Mouse (Mus musculus): Measurements from ENCODE around the gene Pdzrn3. TPM values are rescaled to one million over a fixed set of nuclear protein-coding genes. Genes with fewer than 3 reads are reported as not detected.
A peak's percentile ranks its signal among the peaks of the same experiment; 100 is the strongest.

The Pdzrn3 gene
- polyA plus RNA-seq, 1 experiment from 2014 or later = 16.5 TPM

DNA sequence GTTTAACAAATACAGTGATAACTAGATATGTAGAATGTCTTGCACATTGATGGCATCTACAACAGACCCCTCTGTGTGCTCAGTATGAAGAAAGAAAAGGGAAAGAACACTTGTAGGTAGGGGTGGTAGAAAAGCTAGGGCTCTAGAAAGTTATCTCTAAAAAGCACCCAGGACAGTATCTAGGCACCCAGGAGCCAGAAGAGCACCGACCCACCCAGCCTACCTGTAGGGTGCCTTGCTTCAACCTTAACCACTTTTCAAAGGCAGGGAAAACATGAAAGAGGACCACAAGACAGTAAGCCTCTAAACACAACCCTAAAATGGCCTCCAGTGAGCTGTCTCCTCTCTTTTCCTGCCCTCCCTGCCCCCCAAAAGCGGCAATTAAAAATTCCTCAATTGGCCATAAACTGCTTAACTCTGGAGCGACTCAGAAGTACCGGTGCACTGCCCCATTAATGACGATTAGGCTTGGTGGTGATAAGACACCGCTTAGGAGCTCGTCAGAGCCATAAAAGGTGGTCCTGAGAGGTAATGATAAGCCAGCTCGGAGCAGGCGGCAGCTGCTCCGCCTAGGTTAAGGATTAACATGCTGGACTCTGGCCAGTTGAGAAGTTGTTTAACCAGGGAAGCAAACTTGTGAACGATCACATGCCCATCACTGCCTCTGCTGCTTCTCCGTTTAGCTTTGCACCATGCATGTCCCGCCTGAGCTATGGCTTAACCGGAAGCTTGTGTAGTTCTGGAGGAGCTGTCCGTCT is 106.1 kb downstream of the Pdzrn3 start:
- peak; percentile 52 for ATAC-seq (ENCODE audit: insufficient number of reproducible peaks, insufficient read depth, low FRiP score, low read depth)
- H3K27me3 ChIP-seq (ENCODE audit: control insufficient read depth, insufficient read depth, low read length) = no peaks in the 10 kb centered on the region
- H3K9me3 ChIP-seq (ENCODE audit: control insufficient read depth, low read length) = no peaks in the 10 kb centered on the region
- peaks cover 43 to 81% of the 10 kb centered on the region in 2 experiments for H3K4me1 ChIP-seq (ENCODE audit: control insufficient read depth in 2 of 2, insufficient read depth in 2 of 2, low read length in 2 of 2)
- H3K4me3 ChIP-seq (ENCODE audit: control insufficient read depth in 1 of 2, insufficient read depth in 1 of 2, low read depth in 1 of 2, low read length in 2 of 2) = peak overlapping the region in 1 of 2 experiments; percentile 4; a peak in 1 of 4 replicates
- H3K36me3 ChIP-seq (ENCODE audit: control insufficient read depth, insufficient read depth, low read length) = 0 out of 2 replicates have a peak, but pooled peaks cover 5% of the 10 kb centered on the region
- 13% methylated on average over 15 of the region's 15 CpGs for WGBS
- H3K9ac ChIP-seq (ENCODE audit: low read length) = peak overlapping the region; percentile 16
- peak overlapping the region; percentile 48 for H3K4me2 ChIP-seq (ENCODE audit: low read length)
- peak overlapping the region; percentile 82 to 86 for H3K27ac ChIP-seq (replicated peaks in 1 of 2; ENCODE audit: control insufficient read depth in 1 of 2, insufficient read depth in 1 of 2, low read depth in 2 of 2, low read length in 2 of 2)

GRCm38 (mm10) chr6:101270095-101270826 is 107.4 kb downstream of the Pdzrn3 start:
- 0 out of 2 replicates have a peak, but pooled peaks cover 5% of the 10 kb centered on the region for H3K36me3 ChIP-seq (ENCODE audit: control insufficient read depth, insufficient read depth, low read length)
- H3K4me3 ChIP-seq (ENCODE audit: control insufficient read depth in 1 of 2, insufficient read depth in 1 of 2, low read depth in 1 of 2, low read length in 2 of 2) = no peak overlapping the region
- ATAC-seq (ENCODE audit: insufficient number of reproducible peaks, insufficient read depth, low FRiP score, low read depth) = no peak
- no peaks in the 10 kb centered on the region for H3K9me3 ChIP-seq (ENCODE audit: control insufficient read depth, low read length)
- peak overlapping the region; percentile 38; the same call in 1 of the 2 replicates for H3K9ac ChIP-seq (ENCODE audit: low read length)
- H3K27me3 ChIP-seq (ENCODE audit: control insufficient read depth, insufficient read depth, low read length) = no peaks in the 10 kb centered on the region
- peaks cover 44 to 85% of the 10 kb centered on the region in 2 experiments for H3K4me1 ChIP-seq (ENCODE audit: control insufficient read depth in 2 of 2, insufficient read depth in 2 of 2, low read length in 2 of 2)
- no peak overlapping the region for H3K4me2 ChIP-seq (ENCODE audit: low read length)
- peak overlapping the region in 1 of 2 experiments; percentile 49; a peak in 2 of 4 replicates for H3K27ac ChIP-seq (replicated peaks in 1 of 2; ENCODE audit: control insufficient read depth in 1 of 2, insufficient read depth in 1 of 2, low read depth in 2 of 2, low read length in 2 of 2)
- WGBS = 56% methylated on average over 7 of the region's 7 CpGs

- WGBS = 65% methylated on average over 10 of the region's 10 CpGs
- ATAC-seq (ENCODE audit: insufficient number of reproducible peaks, insufficient read depth, low FRiP score, low read depth) = no peak
- H3K4me1 ChIP-seq (ENCODE audit: control insufficient read depth in 2 of 2, insufficient read depth in 2 of 2, low read length in 2 of 2) = peaks cover 42 to 83% of the 10 kb centered on the region in 2 experiments
Observed at GRCm38 (mm10) chr6:101269335-101270094, 108.2 kb downstream of the Pdzrn3 start.

DNA sequence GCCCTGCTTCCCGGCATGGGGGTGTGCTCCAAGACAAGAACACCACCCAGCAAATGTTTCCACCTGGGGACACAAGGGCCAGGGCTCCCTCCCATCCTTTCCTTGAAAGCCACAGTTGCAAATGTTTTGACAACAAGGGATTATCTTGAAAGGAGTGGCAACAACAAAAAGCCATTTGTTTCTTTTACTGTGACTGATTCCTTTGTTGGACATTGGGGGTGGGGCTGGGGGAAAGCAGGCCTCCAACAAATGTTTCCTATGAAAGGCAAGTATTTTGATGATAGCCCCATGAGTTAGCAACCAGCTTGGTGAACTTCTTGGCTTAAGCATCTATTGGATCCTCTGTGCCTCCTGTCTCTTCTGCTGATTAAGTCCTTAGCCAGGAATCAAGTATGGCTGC is 109.4 kb downstream of the Pdzrn3 start:
- peaks cover 38 to 76% of the 10 kb centered on the region in 2 experiments for H3K4me1 ChIP-seq (ENCODE audit: control insufficient read depth in 2 of 2, insufficient read depth in 2 of 2, low read length in 2 of 2)
- no peaks in the 10 kb centered on the region for H3K27me3 ChIP-seq (ENCODE audit: control insufficient read depth, insufficient read depth, low read length)
- H3K4me3 ChIP-seq (ENCODE audit: control insufficient read depth in 1 of 2, insufficient read depth in 1 of 2, low read depth in 1 of 2, low read length in 2 of 2) = no peak overlapping the region
- no peak overlapping the region for H3K4me2 ChIP-seq (ENCODE audit: low read length)
- WGBS = 36% methylated on average over 1 of the region's 1 CpGs
- no peaks in the 10 kb centered on the region for H3K9me3 ChIP-seq (ENCODE audit: control insufficient read depth, low read length)
- H3K27ac ChIP-seq (replicated peaks in 1 of 2; ENCODE audit: control insufficient read depth in 1 of 2, insufficient read depth in 1 of 2, low read depth in 2 of 2, low read length in 2 of 2) = peak overlapping the region in 1 of 2 experiments; percentile 55; a peak in 2 of 4 replicates
- no peak for ATAC-seq (ENCODE audit: insufficient number of reproducible peaks, insufficient read depth, low FRiP score, low read depth)
- H3K9ac ChIP-seq (ENCODE audit: low read length) = no peak overlapping the region
- H3K36me3 ChIP-seq (ENCODE audit: control insufficient read depth, insufficient read depth, low read length) = 0 out of 2 replicates have a peak, but pooled peaks cover 5% of the 10 kb centered on the region

More at GRCm38 (mm10) chr6:101269335-101270094, 108.2 kb downstream of the Pdzrn3 start:
- no peak overlapping the region for H3K4me3 ChIP-seq (ENCODE audit: control insufficient read depth in 1 of 2, insufficient read depth in 1 of 2, low read depth in 1 of 2, low read length in 2 of 2)
- H3K9ac ChIP-seq (ENCODE audit: low read length) = no peak overlapping the region
- H3K36me3 ChIP-seq (ENCODE audit: control insufficient read depth, insufficient read depth, low read length) = 0 out of 2 replicates have a peak, but pooled peaks cover 5% of the 10 kb centered on the region
- H3K27ac ChIP-seq (replicated peaks in 1 of 2; ENCODE audit: control insufficient read depth in 1 of 2, insufficient read depth in 1 of 2, low read depth in 2 of 2, low read length in 2 of 2) = peak overlapping the region in 1 of 2 experiments; percentile 49; a peak in 1 of 4 replicates
- H3K4me2 ChIP-seq (ENCODE audit: low read length) = no peak overlapping the region
- H3K9me3 ChIP-seq (ENCODE audit: control insufficient read depth, low read length) = no peaks in the 10 kb centered on the region
- H3K27me3 ChIP-seq (ENCODE audit: control insufficient read depth, insufficient read depth, low read length) = no peaks in the 10 kb centered on the region

GRCm38 (mm10) chr6:101266787-101267186 is 110.9 kb downstream of the Pdzrn3 start:
- H3K36me3 ChIP-seq (ENCODE audit: control insufficient read depth, insufficient read depth, low read length) = no peaks in the 10 kb centered on the region
- H3K9me3 ChIP-seq (ENCODE audit: control insufficient read depth, low read length) = no peaks in the 10 kb centered on the region
- peaks cover 29 to 61% of the 10 kb centered on the region in 2 experiments for H3K4me1 ChIP-seq (ENCODE audit: control insufficient read depth in 2 of 2, insufficient read depth in 2 of 2, low read length in 2 of 2)
- WGBS = 14% methylated on average over 1 of the region's 1 CpGs
- H3K9ac ChIP-seq (ENCODE audit: low read length) = 0 out of 2 replicates have a peak overlapping the region, but pooled peaks have one; percentile 3
- peak; percentile 52 for ATAC-seq (ENCODE audit: insufficient number of reproducible peaks, insufficient read depth, low FRiP score, low read depth)
- no peak overlapping the region for H3K27ac ChIP-seq (replicated peaks in 1 of 2; ENCODE audit: control insufficient read depth in 1 of 2, insufficient read depth in 1 of 2, low read depth in 2 of 2, low read length in 2 of 2)
- H3K27me3 ChIP-seq (ENCODE audit: control insufficient read depth, insufficient read depth, low read length) = no peaks in the 10 kb centered on the region
- no peak overlapping the region for H3K4me2 ChIP-seq (ENCODE audit: low read length)
- no peak overlapping the region for H3K4me3 ChIP-seq (ENCODE audit: control insufficient read depth in 1 of 2, insufficient read depth in 1 of 2, low read depth in 1 of 2, low read length in 2 of 2)

DNA sequence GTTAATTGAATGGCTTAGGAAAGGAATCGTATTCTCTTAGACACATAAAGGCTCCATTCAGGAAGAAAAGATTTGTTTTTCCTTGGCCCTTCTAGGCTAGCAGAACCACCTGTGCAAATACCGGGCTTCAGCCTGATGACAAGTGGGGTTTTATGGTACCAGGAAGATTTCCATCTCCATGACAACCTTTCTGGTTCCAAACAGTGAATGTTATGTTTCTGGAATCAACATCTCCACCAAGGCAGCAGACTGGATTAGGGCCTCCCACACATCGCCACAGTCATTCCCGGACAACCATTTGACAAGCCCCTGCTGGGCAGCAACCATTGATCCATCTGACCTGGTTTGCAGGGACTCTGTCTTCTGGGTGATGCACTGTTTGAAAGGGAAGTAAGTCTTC is 114.2 kb downstream of the Pdzrn3 start:
- H3K4me2 ChIP-seq (ENCODE audit: low read length) = no peak overlapping the region
- no peak overlapping the region for H3K9ac ChIP-seq (ENCODE audit: low read length)
- no peak for ATAC-seq (ENCODE audit: insufficient number of reproducible peaks, insufficient read depth, low FRiP score, low read depth)
- peaks cover 15 to 54% of the 10 kb centered on the region in 2 experiments for H3K4me1 ChIP-seq (ENCODE audit: control insufficient read depth in 2 of 2, insufficient read depth in 2 of 2, low read length in 2 of 2)
- no peaks in the 10 kb centered on the region for H3K9me3 ChIP-seq (ENCODE audit: control insufficient read depth, low read length)
- H3K27ac ChIP-seq (replicated peaks in 1 of 2; ENCODE audit: control insufficient read depth in 1 of 2, insufficient read depth in 1 of 2, low read depth in 2 of 2, low read length in 2 of 2) = no peak overlapping the region
- 69% methylated on average over 4 of the region's 4 CpGs for WGBS
- no peaks in the 10 kb centered on the region for H3K27me3 ChIP-seq (ENCODE audit: control insufficient read depth, insufficient read depth, low read length)
- H3K4me3 ChIP-seq (ENCODE audit: control insufficient read depth in 1 of 2, insufficient read depth in 1 of 2, low read depth in 1 of 2, low read length in 2 of 2) = no peak overlapping the region
- H3K36me3 ChIP-seq (ENCODE audit: control insufficient read depth, insufficient read depth, low read length) = no peaks in the 10 kb centered on the region

GRCm38 (mm10) chr6:101261513-101261912 is 116.2 kb downstream of the Pdzrn3 start:
- Histone ChIP-seq H3K27me3 (ENCODE audit: control insufficient read depth, insufficient read depth, low read length) (no peaks in the 10 kb centered on the region), H3K9ac (ENCODE audit: low read length) (no peak overlapping the region), H3K4me2 (ENCODE audit: low read length) (no peak overlapping the region), H3K27ac (replicated peaks in 1 of 2; ENCODE audit: control insufficient read depth in 1 of 2, insufficient read depth in 1 of 2, low read depth in 2 of 2, low read length in 2 of 2) (no peak overlapping the region), H3K36me3 (ENCODE audit: control insufficient read depth, insufficient read depth, low read length) (no peaks in the 10 kb centered on the region), H3K4me1 (ENCODE audit: control insufficient read depth in 2 of 2, insufficient read depth in 2 of 2, low read length in 2 of 2) (peaks cover 5 to 47% of the 10 kb centered on the region in 2 experiments; a peak in 3 of 4 replicates), H3K4me3 (ENCODE audit: control insufficient read depth in 1 of 2, insufficient read depth in 1 of 2, low read depth in 1 of 2, low read length in 2 of 2) (no peak overlapping the region), H3K9me3 (ENCODE audit: control insufficient read depth, low read length) (no peaks in the 10 kb centered on the region)
- ATAC-seq (ENCODE audit: insufficient number of reproducible peaks, insufficient read depth, low FRiP score, low read depth) = no peak
- WGBS = 8% methylated on average over 4 of the region's 4 CpGs
